Mouse (Mus musculus) lung, embryonic 15.5 days (tissue): Measurements from ENCODE around the gene Ppan. TPM values are rescaled to one million over a fixed set of nuclear protein-coding genes. Genes with fewer than 3 reads are reported as not detected.

Experiments
- ATAC-seq: fragments of 200-750 bp; cut with Nextera tagmentation; 2 replicates; pipeline ENCODE4 v1.8.0; 2017; ENCODE audit warnings: moderate number of reproducible peaks, borderline replicate concordance; ENCODE audit not compliant: low FRiP score, low TSS enrichment; ENCODE audit errors: extremely low read depth
- H3K27ac ChIP-seq: fragments of 300-500 bp; sonication (generic); 2 replicates; pipeline ENCODE4 v1.5.1; 2015; ENCODE audit warnings: moderate library complexity, mild to moderate bottlenecking, inconsistent platforms
- H3K27me3 ChIP-seq: fragments of 300-500 bp; sonication (generic); 2 replicates; pipeline ENCODE4 v1.6.1; 2015; ENCODE audit warnings: inconsistent platforms
- H3K36me3 ChIP-seq: fragments of 300-500 bp; sonication (generic); 2 replicates; pipeline ENCODE4 v1.6.1; 2015; ENCODE audit warnings: inconsistent platforms
- H3K4me1 ChIP-seq: fragments of 300-500 bp; sonication (generic); 2 replicates; pipeline ENCODE4 v1.6.1; 2015; ENCODE audit warnings: inconsistent platforms
- H3K4me2 ChIP-seq: fragments of 300-500 bp; sonication (generic); 2 replicates; pipeline ENCODE4 v1.6.1; 2015; ENCODE audit warnings: inconsistent platforms, mild to moderate bottlenecking, moderate library complexity
- H3K4me3 ChIP-seq: fragments of 300-500 bp; sonication (generic); 2 replicates; pipeline ENCODE4 v1.5.1; 2015; ENCODE audit warnings: mild to moderate bottlenecking, inconsistent platforms
- H3K9ac ChIP-seq: fragments of 300-500 bp; sonication (generic); 2 replicates; pipeline ENCODE4 v1.6.1; 2015; ENCODE audit warnings: inconsistent platforms
- H3K9me3 ChIP-seq: fragments of 300-500 bp; sonication (generic); 2 replicates; pipeline ENCODE4 v1.6.1; 2016; ENCODE audit warnings: inconsistent platforms
- WGBS: fragments of 180-500 bp; shearing (Covaris S2); methylation state at CpG from one replicate; pipeline ENCODE4 v1.1.7; 2015; 5-methylcytosine and 5-hydroxymethylcytosine counted together
- microRNA-seq: library from miRNA; unstranded; fragments of <30 nt; microRNA quantifications from one replicate; pipeline ENCODE4, GENCODE M21; 2016
- polyA plus RNA-seq: library from polyadenylated mRNA; unstranded; fragments of >200 nt; fragmentation: Nextera tagmentation; extraction: Ambion mirVana; gene quantifications from 2 replicates; pipeline ENCODE4 v1.2.1, GENCODE M21; 2015

The Ppan gene
- polyA plus RNA-seq, 1 experiment from 2014 or later: 71.3 TPM

DNA sequence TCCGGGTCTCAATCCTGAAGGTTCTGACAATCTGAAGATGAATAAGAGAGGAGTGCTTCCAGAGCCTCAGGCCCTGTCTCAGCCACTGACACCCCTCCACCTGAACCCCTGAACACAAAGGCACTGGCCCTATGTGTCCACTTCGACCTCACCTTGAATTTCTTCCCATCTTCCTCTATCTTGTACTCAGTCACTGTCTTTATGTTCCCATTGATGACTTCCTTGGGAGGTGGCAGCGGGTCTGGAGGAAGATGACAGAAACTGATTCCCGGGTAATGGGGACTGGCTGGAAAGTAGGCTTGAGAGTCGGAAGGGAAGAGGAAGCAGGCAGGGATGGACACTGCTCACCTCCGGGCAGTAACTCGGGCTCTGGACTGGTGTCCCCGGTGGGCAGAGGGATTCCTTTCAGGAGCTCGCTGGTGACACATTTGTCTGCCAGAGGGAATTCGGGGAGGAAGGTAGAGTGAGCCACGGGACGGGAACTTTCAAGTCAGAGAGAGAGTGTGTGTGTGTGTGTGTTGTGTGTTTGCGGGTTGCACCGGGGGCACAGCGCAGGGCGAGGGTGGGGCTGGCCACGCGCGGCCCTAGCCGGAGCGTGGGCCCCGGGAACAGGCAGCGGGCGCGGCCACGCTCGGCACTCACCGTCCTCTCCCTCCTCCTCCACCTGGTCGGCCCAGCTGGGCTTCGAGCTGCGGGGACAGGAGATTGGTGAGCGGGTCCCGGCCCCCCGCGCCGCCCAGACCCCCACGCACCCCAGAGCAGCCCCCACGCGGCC lies 9.9 kb downstream of the Ppan start:
- Histone ChIP-seq H3K4me1 (peaks cover 23% of the 10 kb centered on the region), H3K9ac (peak overlapping the region; percentile 99), H3K4me3 (peak overlapping the region; percentile 99), H3K27ac (peak overlapping the region; percentile 71), H3K27me3 (no peaks in the 10 kb centered on the region), H3K4me2 (peak overlapping the region; percentile 90), H3K9me3 (no peaks in the 10 kb centered on the region), H3K36me3 (peaks cover 38% of the 10 kb centered on the region)
- 5% methylated on average over 30 of the region's 39 CpGs for WGBS
- ATAC-seq: peak; percentile 19

DNA sequence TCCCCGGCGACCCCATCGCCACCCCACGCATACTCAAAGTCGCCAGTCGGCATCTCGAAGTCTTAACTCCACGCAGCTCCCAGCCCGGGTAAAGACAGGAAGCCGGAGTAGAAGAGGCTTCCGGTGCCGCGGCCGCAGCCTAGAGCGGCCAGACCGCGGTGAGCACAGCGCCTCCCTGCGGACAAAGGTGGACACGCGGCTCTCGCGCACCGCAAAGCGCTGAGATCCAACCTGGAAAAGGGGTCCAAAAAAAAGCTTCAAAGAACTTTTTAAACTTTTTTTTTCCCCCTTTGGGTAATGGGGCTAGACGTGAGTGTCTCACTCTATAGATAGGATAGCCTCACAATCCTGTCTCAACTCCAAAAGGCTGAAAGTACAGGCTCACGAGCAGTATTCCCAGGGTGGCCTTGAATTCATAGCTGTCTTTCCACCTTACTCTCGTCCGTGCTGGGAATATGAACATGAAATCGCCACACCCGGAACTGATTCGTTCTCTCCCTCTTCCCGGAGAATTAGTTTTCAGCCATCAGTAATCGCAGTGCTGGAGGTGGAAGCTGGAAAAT lies 10.6 kb downstream of the Ppan start, which contains the start of gene Eif3g:
TSS of gene Eif3g (minus strand) at position 113 of the 563 bp plus-strand sequence.
- Histone ChIP-seq H3K27me3 (no peaks in the 10 kb centered on the region), H3K4me1 (peaks cover 23% of the 10 kb centered on the region), H3K36me3 (peaks cover 31% of the 10 kb centered on the region), H3K4me2 (peak within 1 kb of the TSS; percentile 90), H3K4me3 (peak within 1 kb of the TSS; percentile 99), H3K9me3 (no peaks in the 10 kb centered on the region), H3K9ac (peak within 1 kb of the TSS; percentile 99), H3K27ac (peak within 1 kb of the TSS; percentile 71)
- peak; percentile 79 for ATAC-seq
- 3% methylated on average over 34 of the region's 34 CpGs for WGBS

DNA sequence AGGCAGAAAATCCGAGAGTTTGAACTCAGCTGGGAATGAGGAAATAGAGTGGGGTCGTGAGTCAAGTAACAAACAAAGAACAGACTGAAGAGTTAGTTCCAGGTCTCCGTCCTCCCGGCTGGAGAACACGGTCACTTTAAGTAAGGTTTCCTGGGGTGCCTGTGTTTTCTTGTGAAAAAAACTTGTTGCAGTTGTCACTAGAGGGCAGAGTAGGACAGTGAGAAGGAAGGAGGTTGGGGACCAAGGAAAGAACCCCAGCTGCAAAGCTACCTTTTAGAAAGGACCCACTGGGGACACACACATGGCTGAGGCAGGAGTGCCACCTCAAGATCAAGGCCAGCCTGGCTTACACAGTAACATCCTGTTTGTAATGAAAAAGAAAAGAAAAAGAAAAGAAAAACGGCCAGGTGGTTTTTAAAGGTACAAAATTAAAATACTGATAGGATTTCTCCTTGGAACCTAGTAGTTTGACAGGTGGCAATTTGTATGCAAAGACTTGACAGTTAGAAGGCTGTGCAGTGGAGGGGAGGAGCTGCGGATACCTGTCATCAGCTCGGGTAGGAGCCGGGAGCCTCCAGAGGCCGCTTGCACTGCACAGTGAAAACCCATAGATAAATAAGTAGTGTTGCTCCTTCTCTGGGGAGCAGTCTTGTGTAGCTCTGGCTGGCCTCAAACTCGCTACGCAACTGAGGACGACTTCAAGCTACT lies 13.6 kb downstream of the Ppan start:
- WGBS: 8% methylated on average over 13 of the region's 13 CpGs
- peaks cover 25% of the 10 kb centered on the region for H3K36me3 ChIP-seq
- H3K9me3 ChIP-seq: no peaks in the 10 kb centered on the region
- no peak overlapping the region for H3K27ac ChIP-seq
- no peak for ATAC-seq
- no peak overlapping the region for H3K4me3 ChIP-seq
- H3K27me3 ChIP-seq: no peaks in the 10 kb centered on the region
- no peak overlapping the region for H3K9ac ChIP-seq
- peaks cover 22% of the 10 kb centered on the region for H3K4me1 ChIP-seq
- no peak overlapping the region for H3K4me2 ChIP-seq

DNA sequence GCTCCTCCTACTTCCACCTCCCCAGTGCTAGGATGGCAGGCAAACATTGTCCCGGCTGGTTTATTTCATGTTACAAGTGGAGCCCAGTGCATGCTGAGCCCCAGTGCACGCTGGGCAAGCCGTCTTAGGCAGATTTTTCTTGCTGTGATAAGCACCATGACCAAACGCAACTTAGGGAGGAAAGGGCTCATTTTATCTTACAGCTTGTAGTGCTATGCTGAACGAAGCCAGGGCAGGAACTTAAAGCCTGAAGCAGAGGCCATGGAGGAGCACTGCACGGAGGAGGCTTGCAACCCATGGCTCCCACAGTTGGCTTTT lies 14.2 kb downstream of the Ppan start:
- Histone ChIP-seq H3K4me2 (no peak overlapping the region), H3K4me1 (peaks cover 17% of the 10 kb centered on the region), H3K27me3 (no peaks in the 10 kb centered on the region), H3K9me3 (no peaks in the 10 kb centered on the region), H3K9ac (no peak overlapping the region), H3K4me3 (no peak overlapping the region), H3K36me3 (peaks cover 30% of the 10 kb centered on the region), H3K27ac (no peak overlapping the region)
- 17% methylated on average over 6 of the region's 6 CpGs for WGBS
- ATAC-seq: no peak

DNA sequence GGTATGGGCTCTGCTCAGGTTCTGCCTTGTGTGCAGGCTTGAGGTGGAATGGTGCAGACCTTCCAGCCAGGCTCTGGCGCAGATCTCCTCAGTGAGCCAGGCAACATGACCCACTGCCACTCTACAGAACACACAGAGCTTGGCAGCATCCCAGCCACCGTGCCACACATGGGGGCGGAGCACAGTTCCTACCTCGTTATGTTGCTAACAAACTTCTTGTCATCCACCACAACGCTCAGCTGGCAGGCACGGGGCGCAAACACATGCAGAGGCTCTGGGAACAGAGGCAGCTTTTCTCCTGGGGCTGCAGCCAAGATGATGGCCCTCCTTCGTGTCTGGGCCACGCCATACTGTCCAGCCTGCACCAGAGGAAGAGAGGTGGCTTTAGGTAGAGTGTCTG lies 22.0 kb downstream of the Ppan start:
- Histone ChIP-seq H3K27me3 (no peaks in the 10 kb centered on the region), H3K4me3 (no peak overlapping the region), H3K36me3 (peaks cover 99% of the 10 kb centered on the region), H3K27ac (no peak overlapping the region), H3K9ac (no peak overlapping the region), H3K4me1 (no peaks in the 10 kb centered on the region), H3K9me3 (no peaks in the 10 kb centered on the region), H3K4me2 (no peak overlapping the region)
- ATAC-seq: no peak
- WGBS: 91% methylated on average over 9 of the region's 9 CpGs

DNA sequence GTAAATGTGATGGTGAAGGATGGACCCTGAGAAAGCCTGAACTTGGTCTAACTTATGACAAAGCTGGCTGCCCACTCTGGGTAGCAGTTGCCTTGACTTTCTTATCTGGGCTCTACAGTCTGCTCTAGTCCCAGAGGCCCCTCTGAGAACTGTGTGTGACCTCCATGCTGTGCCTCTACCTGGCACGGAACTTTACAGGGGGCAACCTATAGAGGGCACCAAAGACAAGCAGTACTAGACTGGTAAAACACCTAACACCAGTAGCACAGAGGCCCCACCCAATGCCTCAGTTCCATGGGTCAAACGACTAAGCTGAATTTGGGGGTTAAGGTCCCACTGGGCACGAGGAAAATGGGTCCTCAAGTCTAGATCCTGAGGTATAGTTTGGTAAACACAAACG lies 28.2 kb downstream of the Ppan start:
- H3K9me3 ChIP-seq: no peaks in the 10 kb centered on the region
- 81% methylated on average over 4 of the region's 4 CpGs for WGBS
- H3K4me3 ChIP-seq: no peak overlapping the region
- no peak for ATAC-seq
- no peak overlapping the region for H3K4me2 ChIP-seq
- no peaks in the 10 kb centered on the region for H3K27me3 ChIP-seq
- no peaks in the 10 kb centered on the region for H3K4me1 ChIP-seq
- no peak overlapping the region for H3K27ac ChIP-seq
- peaks cover 99% of the 10 kb centered on the region for H3K36me3 ChIP-seq
- no peak overlapping the region for H3K9ac ChIP-seq

DNA sequence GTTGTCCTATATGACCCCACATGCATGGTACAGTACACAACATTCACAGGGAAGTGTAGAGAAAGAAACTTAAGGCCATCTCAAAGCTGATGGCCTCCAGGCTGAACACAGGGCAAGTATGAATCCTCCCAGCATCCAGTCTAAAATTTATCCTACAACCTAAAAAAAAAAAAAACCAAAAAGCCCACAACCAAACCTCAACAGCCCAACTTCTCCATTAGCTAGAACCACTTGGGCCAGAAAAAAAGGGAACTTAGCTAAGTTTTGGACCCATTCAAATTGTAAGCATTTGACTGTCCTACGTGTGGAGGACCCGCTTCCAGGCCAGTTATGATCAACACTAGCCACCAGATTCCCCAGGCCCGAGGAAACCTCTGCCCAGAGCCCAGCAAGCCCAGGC lies 35.3 kb downstream of the Ppan start:
- 91% methylated on average over 3 of the region's 3 CpGs for WGBS
- H3K4me2 ChIP-seq: no peak overlapping the region
- no peaks in the 10 kb centered on the region for H3K27me3 ChIP-seq
- H3K4me3 ChIP-seq: no peak overlapping the region
- H3K4me1 ChIP-seq: no peaks in the 10 kb centered on the region
- no peak overlapping the region for H3K9ac ChIP-seq
- H3K36me3 ChIP-seq: peaks cover 99% of the 10 kb centered on the region
- no peak overlapping the region for H3K27ac ChIP-seq
- ATAC-seq: no peak
- H3K9me3 ChIP-seq: no peaks in the 10 kb centered on the region

Small RNA genes lying within 50 kb of the gene (microRNA-seq; reads per million reads assigned to microRNA genes)
- 0.56 reads per million for gene Mir7081

Other genes starting within 250 kb of the Ppan start
- 369 and 383 TPM in 2 replicates for gene Ubl5, start 245.3 kb upstream of the Ppan start, polyA plus RNA-seq
- gene Fbxl12, start 243.4 kb upstream of the Ppan start, polyA plus RNA-seq: 18.5 and 20.8 TPM in 2 replicates
- 51.8 and 54.8 TPM in 2 replicates for gene Pin1, start 236.1 kb upstream of the Ppan start, polyA plus RNA-seq
- 2.7 and 2.8 TPM in 2 replicates for gene Olfm2, start 141.8 kb upstream of the Ppan start, polyA plus RNA-seq
- gene Col5a3, start 73.1 kb upstream of the Ppan start, polyA plus RNA-seq: 0.99 and 1.4 TPM in 2 replicates
- not detected in 2 replicates for gene Rdh8, start 69.7 kb upstream of the Ppan start, polyA plus RNA-seq
- gene A230050P20Rik, start 19.5 kb upstream of the Ppan start, polyA plus RNA-seq: 15.7 and 18.6 TPM in 2 replicates
- gene Angptl6, start 8.4 kb upstream of the Ppan start, polyA plus RNA-seq: 2.8 and 3.4 TPM in 2 replicates
- gene Eif3g, start 10.4 kb downstream of the Ppan start, polyA plus RNA-seq: 281 and 294 TPM in 2 replicates
- 101 and 104 TPM in 2 replicates for gene Dnmt1, start 71.7 kb downstream of the Ppan start, polyA plus RNA-seq
- 63.4 and 65.2 TPM in 2 replicates for gene S1pr2, start 88.6 kb downstream of the Ppan start, polyA plus RNA-seq
- gene Mrpl4, start 114.6 kb downstream of the Ppan start, polyA plus RNA-seq: 157 and 160 TPM in 2 replicates
- gene Icam1, start 127.8 kb downstream of the Ppan start, polyA plus RNA-seq: 55.1 and 57.5 TPM in 2 replicates
- 2.4 and 2.9 TPM in 2 replicates for gene Icam4, start 141.2 kb downstream of the Ppan start, polyA plus RNA-seq
- gene Icam5, start 143.9 kb downstream of the Ppan start, polyA plus RNA-seq: 0.17 and 0.23 TPM in 2 replicates
- 0.76 and 2.1 TPM in 2 replicates for gene Zglp1, start 178.9 kb downstream of the Ppan start, polyA plus RNA-seq
- gene Gm49373, start 184.9 kb downstream of the Ppan start, polyA plus RNA-seq: 0.29 and 0.47 TPM in 2 replicates
- gene Fdx1l, start 185.4 kb downstream of the Ppan start, polyA plus RNA-seq: 55.3 and 56.9 TPM in 2 replicates
- gene Gm38431, start 203.8 kb downstream of the Ppan start, polyA plus RNA-seq: 2.4 and 2.5 TPM in 2 replicates
- gene Raver1, start 203.8 kb downstream of the Ppan start, polyA plus RNA-seq: 62.0 and 65.4 TPM in 2 replicates
- 12.7 and 15.6 TPM in 2 replicates for gene Tyk2, start 243.1 kb downstream of the Ppan start, polyA plus RNA-seq